Mouse (Mus musculus): ENCODE measurements at regions not wholly inside any gene's neighbourhood (a gene's known extent, or its start where the extent isn't known, plus 50 kb on each side); places are given as distances from the start of the nearest gene placed in this dataset.
A peak's percentile ranks its signal among the peaks of the same experiment; 100 is the strongest.

GRCm38 (mm10) chr10:83979930-83980329 is 257.3 kb downstream of the 1500009L16Rik start:
- no peaks in the 10 kb centered on the region for H3K79me2 ChIP-seq (ENCODE audit: control insufficient read depth, insufficient read depth)
- no peaks in the 10 kb centered on the region for H3K36me3 ChIP-seq (ENCODE audit: control insufficient read depth, insufficient read depth)
- H3K4me2 ChIP-seq (ENCODE audit: low read depth), result no peak overlapping the region

GRCm38 (mm10) chr10:83984697-83985415 is 262.2 kb downstream of the 1500009L16Rik start:
- Histone ChIP-seq H3K79me2 (ENCODE audit: control insufficient read depth, insufficient read depth) (no peaks in the 10 kb centered on the region), H3K27me3 (ENCODE audit: control insufficient read depth, insufficient read depth, insufficient read length) (no peaks in the 10 kb centered on the region), H3K4me2 (ENCODE audit: low read depth) (no peak overlapping the region), H3ac (ENCODE audit: control insufficient read depth, insufficient read length) (no peak overlapping the region), H3K4me3 (no peak overlapping the region), H3K36me3 (ENCODE audit: control insufficient read depth, insufficient read depth) (no peaks in the 10 kb centered on the region)
- TF ChIP-seq USF1 (IDR thresholded peaks at IDR 0.05; ENCODE audit: low read depth) (no peak), MYOG (IDR thresholded peaks at IDR 0.05; ENCODE audit: control insufficient read depth in 1 of 3, insufficient read depth in 1 of 3, insufficient read length in 2 of 3, low read depth in 2 of 3) (peak in 1 of 3 experiments; percentile 27)

More at GRCm38 (mm10) chr10:83979930-83980329, 257.3 kb downstream of the 1500009L16Rik start:
- Histone ChIP-seq H3K4me3 (no peak overlapping the region), H3ac (ENCODE audit: control insufficient read depth, insufficient read length) (no peak overlapping the region), H3K27me3 (ENCODE audit: control insufficient read depth, insufficient read depth, insufficient read length) (no peaks in the 10 kb centered on the region)
- TF ChIP-seq MYOD1 (IDR thresholded peaks at IDR 0.05; ENCODE audit: control insufficient read depth in 1 of 3, insufficient read length in 2 of 3, low read depth in 2 of 3) (peak in 2 of 3 experiments; percentile 55 to 79), TCF12 (IDR thresholded peaks at IDR 0.05; ENCODE audit: insufficient read depth, poor library complexity, severe bottlenecking) (peak; percentile 58), CEBPB (IDR thresholded peaks at IDR 0.05; ENCODE audit: insufficient read depth, poor library complexity, severe bottlenecking) (no peak), E2F4 (IDR thresholded peaks at IDR 0.05; ENCODE audit: insufficient read depth) (no peak), MYOG (IDR thresholded peaks at IDR 0.05; ENCODE audit: control insufficient read depth in 1 of 3, insufficient read depth in 1 of 3, insufficient read length in 2 of 3, low read depth in 2 of 3) (peak in 2 of 3 experiments; percentile 16 to 56)

GRCm38 (mm10) chr10:83992577-83993305 is 270.1 kb downstream of the 1500009L16Rik start:
- TF ChIP-seq REST (IDR thresholded peaks at IDR 0.05; ENCODE audit: insufficient read depth, insufficient read length) (no peak), TCF12 (IDR thresholded peaks at IDR 0.05; ENCODE audit: insufficient read depth, poor library complexity, severe bottlenecking) (no peak), MYOD1 (IDR thresholded peaks at IDR 0.05; ENCODE audit: control insufficient read depth in 1 of 3, insufficient read length in 2 of 3, low read depth in 2 of 3) (no peak), CEBPB (IDR thresholded peaks at IDR 0.05; ENCODE audit: insufficient read depth, poor library complexity, severe bottlenecking) (no peak), POLR2AphosphoS2 (IDR thresholded peaks at IDR 0.05; ENCODE audit: insufficient read length, low read depth) (no peak), MYOG (IDR thresholded peaks at IDR 0.05; ENCODE audit: control insufficient read depth in 1 of 3, insufficient read depth in 1 of 3, insufficient read length in 2 of 3, low read depth in 2 of 3) (no peak), POLR2A (IDR thresholded peaks at IDR 0.05; ENCODE audit: insufficient read length, low read depth) (no peak), TCF3 (IDR thresholded peaks at IDR 0.05; ENCODE audit: insufficient read length, low read depth) (no peak), SRF (IDR thresholded peaks at IDR 0.05; ENCODE audit: control insufficient read depth, insufficient read length, low read depth) (no peak), USF1 (IDR thresholded peaks at IDR 0.05; ENCODE audit: low read depth) (no peak), E2F4 (IDR thresholded peaks at IDR 0.05; ENCODE audit: insufficient read depth) (no peak), MAX (IDR thresholded peaks at IDR 0.05; ENCODE audit: low read depth) (no peak)
- no peak overlapping the region for H3ac ChIP-seq (ENCODE audit: control insufficient read depth, insufficient read length)
- H3K27me3 ChIP-seq (ENCODE audit: control insufficient read depth, insufficient read depth, insufficient read length), result no peaks in the 10 kb centered on the region
- H3K4me2 ChIP-seq (ENCODE audit: low read depth), result no peak overlapping the region
- H3K79me2 ChIP-seq (ENCODE audit: control insufficient read depth, insufficient read depth), result no peaks in the 10 kb centered on the region
- no peaks in the 10 kb centered on the region for H3K36me3 ChIP-seq (ENCODE audit: control insufficient read depth, insufficient read depth)
- H3K4me3 ChIP-seq, result no peak overlapping the region

GRCm38 (mm10) chr10:83995026-83995600 is 272.4 kb downstream of the 1500009L16Rik start:
- TF ChIP-seq MAX (IDR thresholded peaks at IDR 0.05; ENCODE audit: low read depth), result no peak
- no peak for TF ChIP-seq MYOG (IDR thresholded peaks at IDR 0.05; ENCODE audit: control insufficient read depth in 1 of 3, insufficient read depth in 1 of 3, insufficient read length in 2 of 3, low read depth in 2 of 3)
- TF ChIP-seq REST (IDR thresholded peaks at IDR 0.05; ENCODE audit: insufficient read depth, insufficient read length), result no peak
- Histone ChIP-seq H3K79me2 (ENCODE audit: control insufficient read depth, insufficient read depth) (no peaks in the 10 kb centered on the region), H3K36me3 (ENCODE audit: control insufficient read depth, insufficient read depth) (no peaks in the 10 kb centered on the region), H3ac (ENCODE audit: control insufficient read depth, insufficient read length) (no peak overlapping the region), H3K4me3 (no peak overlapping the region), H3K27me3 (ENCODE audit: control insufficient read depth, insufficient read depth, insufficient read length) (no peaks in the 10 kb centered on the region), H3K4me2 (ENCODE audit: low read depth) (no peak overlapping the region)

GRCm38 (mm10) chr10:83995913-83996312 is 273.2 kb downstream of the 1500009L16Rik start:
- no peaks in the 10 kb centered on the region for H3K27me3 ChIP-seq (ENCODE audit: control insufficient read depth, insufficient read depth, insufficient read length)
- no peak overlapping the region for H3K4me3 ChIP-seq
- H3ac ChIP-seq (ENCODE audit: control insufficient read depth, insufficient read length), result no peak overlapping the region
- no peaks in the 10 kb centered on the region for H3K79me2 ChIP-seq (ENCODE audit: control insufficient read depth, insufficient read depth)
- no peaks in the 10 kb centered on the region for H3K36me3 ChIP-seq (ENCODE audit: control insufficient read depth, insufficient read depth)
- no peak overlapping the region for H3K4me2 ChIP-seq (ENCODE audit: low read depth)
- TF ChIP-seq TCF12 (IDR thresholded peaks at IDR 0.05; ENCODE audit: insufficient read depth, poor library complexity, severe bottlenecking), result no peak
- TF ChIP-seq MAX (IDR thresholded peaks at IDR 0.05; ENCODE audit: low read depth), result no peak
- no peak for TF ChIP-seq TCF3 (IDR thresholded peaks at IDR 0.05; ENCODE audit: insufficient read length, low read depth)
- no peak for TF ChIP-seq MYOG (IDR thresholded peaks at IDR 0.05; ENCODE audit: control insufficient read depth in 1 of 3, insufficient read depth in 1 of 3, insufficient read length in 2 of 3, low read depth in 2 of 3)
- TF ChIP-seq E2F4 (IDR thresholded peaks at IDR 0.05; ENCODE audit: insufficient read depth), result no peak
- no peak for TF ChIP-seq REST (IDR thresholded peaks at IDR 0.05; ENCODE audit: insufficient read depth, insufficient read length)
- TF ChIP-seq CEBPB (IDR thresholded peaks at IDR 0.05; ENCODE audit: insufficient read depth, poor library complexity, severe bottlenecking), result no peak
- TF ChIP-seq POLR2AphosphoS2 (IDR thresholded peaks at IDR 0.05; ENCODE audit: insufficient read length, low read depth), result no peak
- TF ChIP-seq SRF (IDR thresholded peaks at IDR 0.05; ENCODE audit: control insufficient read depth, insufficient read length, low read depth), result no peak
- no peak for TF ChIP-seq MYOD1 (IDR thresholded peaks at IDR 0.05; ENCODE audit: control insufficient read depth in 1 of 3, insufficient read length in 2 of 3, low read depth in 2 of 3)
- TF ChIP-seq POLR2A (IDR thresholded peaks at IDR 0.05; ENCODE audit: insufficient read length, low read depth), result no peak
- no peak for TF ChIP-seq USF1 (IDR thresholded peaks at IDR 0.05; ENCODE audit: low read depth)
